Mouse (Mus musculus): ENCODE results near the gene Pycr2.
"Not testable (repeated sequence)": the region's sequence is repeated elsewhere in the genome, so short reads cannot be mapped to it uniquely, and the experiment has no call there.

Pycr2 gene

DNA sequence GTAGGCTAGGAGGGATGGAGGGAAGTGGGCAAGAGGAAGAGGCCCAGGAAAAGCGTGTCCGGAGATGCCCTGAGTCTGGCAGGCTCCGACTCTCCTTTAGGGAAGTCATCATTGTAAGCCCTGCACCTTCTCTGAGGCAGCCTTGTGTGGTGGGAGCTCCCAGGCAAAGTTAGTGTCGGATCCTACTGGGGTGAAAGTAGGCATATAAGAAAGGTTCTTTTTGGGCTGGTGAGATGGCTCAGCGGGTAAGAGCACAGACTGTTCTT lies 655 bp downstream of the Pycr2 start:
- in situ Hi-C loops (cut with MboI; ENCODE audit: low sequenced_read_pairs) = loop anchor here (5.0 kb wide), 1 partner anchor 68 kb away; no protein-coding TSS in a partner anchor

DNA sequence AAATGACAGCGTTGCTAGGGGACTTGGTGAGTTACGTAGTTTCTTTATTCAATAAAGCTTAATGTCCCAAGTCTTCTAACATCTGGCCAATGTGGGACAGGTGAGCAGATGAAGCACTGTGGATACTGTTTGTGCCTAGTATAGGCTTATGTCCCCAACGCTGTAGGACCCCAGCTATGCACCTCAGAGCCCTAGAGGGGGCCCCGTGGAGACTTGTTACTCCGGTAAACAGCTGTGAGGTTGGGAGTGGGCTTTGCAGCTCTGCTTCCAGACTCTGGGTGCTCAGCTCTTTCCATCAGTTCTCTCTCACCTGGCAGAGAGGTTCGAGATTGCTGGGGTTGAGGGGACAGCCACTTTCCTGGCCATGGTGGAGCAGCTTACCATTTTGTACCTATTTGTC lies 1.2 kb downstream of the Pycr2 start:
- in situ Hi-C loops (cut with MboI; ENCODE audit: low sequenced_read_pairs) = no loop called here

DNA sequence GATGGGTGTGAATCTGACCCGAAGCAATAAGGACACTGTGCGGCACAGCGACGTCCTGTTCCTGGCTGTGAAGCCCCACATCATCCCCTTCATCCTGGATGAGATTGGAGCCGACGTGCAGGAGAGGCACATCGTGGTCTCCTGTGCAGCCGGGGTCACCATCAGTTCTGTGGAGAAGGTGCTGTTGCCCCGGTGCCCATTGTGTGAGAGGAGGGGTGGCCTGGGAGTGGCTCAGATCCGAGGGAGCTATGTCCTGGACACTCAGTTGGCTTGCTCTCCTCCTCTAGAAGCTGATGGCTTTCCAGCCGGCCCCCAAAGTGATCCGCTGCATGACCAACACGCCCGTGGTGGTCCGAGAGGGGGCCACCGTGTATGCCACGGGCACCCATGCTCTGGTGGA lies 1.8 kb downstream of the Pycr2 start:
- in situ Hi-C loops (cut with MboI; ENCODE audit: low sequenced_read_pairs) = no loop called here

DNA sequence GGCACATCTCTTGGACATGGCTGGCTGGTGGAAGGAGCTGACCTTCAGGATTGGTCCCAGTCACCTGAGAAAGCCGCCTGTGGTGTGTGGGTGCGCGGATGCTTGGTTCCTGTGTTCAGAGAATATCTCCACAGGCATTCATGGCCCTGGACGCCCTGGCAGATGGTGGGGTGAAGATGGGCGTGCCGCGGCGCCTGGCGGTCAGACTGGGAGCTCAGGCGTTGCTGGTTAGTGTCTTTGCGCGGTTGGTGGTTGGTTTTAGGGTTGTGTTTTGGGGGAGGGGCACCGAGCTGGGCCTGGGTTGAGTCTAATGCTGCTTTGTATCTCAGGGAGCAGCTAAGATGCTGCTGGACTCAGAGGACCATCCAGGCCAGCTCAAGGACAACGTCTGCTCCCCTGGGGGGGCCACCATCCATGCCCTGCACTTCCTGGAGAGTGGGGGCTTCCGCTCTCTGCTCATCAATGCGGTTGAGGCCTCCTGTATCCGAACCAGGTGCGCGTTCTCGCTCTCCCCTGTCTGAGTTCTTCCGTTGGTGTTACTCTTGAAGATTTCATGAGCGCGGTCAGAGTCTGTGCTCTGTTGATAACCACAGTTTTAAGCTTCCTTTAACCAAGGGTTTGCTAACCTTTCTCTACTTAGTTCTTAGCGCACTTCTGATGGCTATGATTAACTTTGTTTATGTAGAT lies 2.5 kb downstream of the Pycr2 start:
- in situ Hi-C loops (cut with MboI; ENCODE audit: low sequenced_read_pairs) = no loop called here

DNA sequence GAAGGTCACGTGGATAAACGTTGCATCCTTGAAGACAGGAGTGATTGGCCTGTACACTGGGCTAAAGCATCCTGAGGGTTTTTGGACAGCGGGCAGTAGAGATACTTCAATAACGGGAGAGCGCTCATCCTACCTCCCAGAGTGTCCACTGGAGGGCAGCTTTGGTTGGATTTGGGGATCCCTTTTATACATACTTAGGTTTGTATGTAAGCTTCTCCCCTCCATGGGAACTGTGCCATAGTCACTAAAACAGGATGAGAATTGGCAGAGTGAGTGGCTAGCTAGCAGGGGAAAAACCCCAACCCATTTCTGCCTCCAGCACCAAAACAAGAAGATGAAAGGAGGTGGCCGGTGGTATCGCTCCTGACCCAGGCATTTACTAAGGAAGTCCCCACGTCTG lies 7.0 kb downstream of the Pycr2 start:
- in situ Hi-C loops (cut with MboI; ENCODE audit: low sequenced_read_pairs) = no loop called here

DNA sequence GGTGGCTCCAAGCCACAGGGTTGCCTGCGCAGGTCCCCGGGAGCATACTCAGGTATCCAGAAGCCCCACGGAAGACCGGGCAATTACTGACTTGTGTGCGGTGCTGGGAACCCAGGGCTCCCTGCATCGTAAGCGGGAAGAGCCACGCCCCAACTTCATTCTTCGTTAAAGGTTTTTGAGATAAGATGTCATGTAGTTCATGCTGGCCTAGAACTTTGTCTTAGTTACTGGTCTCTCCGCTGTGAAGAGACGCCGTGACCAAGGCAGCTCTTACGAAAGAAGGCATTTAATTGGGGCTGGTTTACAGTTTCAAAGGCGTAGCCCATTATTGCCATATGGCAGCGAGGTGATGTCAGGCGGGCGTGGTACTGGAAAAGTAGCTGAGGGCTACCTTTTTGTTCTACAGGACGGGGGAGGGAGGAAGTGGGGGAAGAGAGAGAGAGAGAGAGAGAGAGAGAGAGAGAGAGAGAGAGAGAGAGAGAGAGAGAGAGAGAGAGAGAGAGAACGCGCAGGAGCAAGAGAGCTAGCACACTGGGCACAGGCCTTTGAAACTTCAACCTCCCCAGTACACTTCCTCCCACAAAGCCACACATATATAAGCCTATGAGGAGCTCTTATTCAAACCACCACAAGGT lies 7.7 kb downstream of the Pycr2 start:
- in situ Hi-C loops (cut with MboI; ENCODE audit: low sequenced_read_pairs) = no loop called here

DNA sequence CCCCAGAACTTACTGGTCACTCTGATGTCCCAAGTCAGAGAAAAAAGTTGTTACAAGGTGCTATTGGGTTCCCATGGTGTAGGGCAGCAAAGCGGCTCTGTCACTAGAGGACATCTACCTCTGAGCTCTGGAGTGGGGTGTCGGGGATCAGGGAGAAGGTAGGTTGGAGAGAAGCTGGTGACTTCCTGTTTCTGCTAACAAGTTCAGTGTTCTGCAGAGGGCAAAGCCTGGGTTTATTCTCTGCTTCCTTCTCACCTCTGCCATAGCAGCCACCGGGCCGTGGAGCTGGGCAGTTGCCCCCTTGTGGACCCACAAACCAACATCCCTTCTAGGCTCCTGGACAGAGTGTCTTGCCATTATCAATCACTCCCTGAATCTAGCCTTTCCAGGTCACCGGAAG lies 8.7 kb downstream of the Pycr2 start:
- in situ Hi-C loops (cut with MboI; ENCODE audit: low sequenced_read_pairs) = no loop called here

DNA sequence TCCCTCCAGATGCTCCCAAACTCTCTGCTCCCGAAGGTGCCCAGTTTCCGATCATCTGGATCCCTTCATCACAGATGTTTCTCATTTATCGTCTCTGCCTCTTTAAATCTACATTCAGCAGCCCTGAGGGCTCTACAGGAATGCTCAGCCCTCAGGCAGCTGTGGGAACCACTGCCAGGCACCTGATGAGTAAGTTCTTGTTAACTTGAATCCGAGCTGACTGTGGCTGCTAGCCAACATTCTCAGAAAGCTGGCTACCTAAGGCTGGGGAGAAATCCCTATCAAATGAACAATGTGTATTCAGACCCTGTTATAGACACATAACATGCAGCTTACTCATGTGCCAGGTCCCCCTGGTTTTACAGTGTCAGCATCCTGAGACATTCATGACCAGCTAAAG lies 9.7 kb downstream of the Pycr2 start:
- in situ Hi-C loops (cut with MboI; ENCODE audit: low sequenced_read_pairs) = no loop called here

DNA sequence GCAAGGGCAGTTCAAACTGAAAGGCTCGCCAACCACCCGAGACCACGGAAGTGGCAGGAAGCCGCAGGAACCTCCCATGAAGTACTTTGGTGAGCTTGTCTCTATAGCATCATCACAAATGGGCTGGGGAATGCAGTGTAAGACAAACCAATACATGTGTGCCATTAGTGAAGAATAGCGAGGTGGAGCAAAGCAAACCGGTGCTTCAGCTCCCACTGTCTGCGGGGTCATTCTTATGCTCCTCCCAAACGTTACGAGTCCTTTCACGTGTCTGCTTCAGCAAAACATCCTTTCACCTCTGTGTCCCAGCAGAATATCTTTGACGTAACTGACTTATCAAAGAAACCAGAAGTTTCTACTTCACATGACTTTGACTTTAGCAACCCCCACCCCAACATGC lies 12.3 kb downstream of the Pycr2 start:
- in situ Hi-C loops (cut with MboI; ENCODE audit: low sequenced_read_pairs) = no loop called here

DNA sequence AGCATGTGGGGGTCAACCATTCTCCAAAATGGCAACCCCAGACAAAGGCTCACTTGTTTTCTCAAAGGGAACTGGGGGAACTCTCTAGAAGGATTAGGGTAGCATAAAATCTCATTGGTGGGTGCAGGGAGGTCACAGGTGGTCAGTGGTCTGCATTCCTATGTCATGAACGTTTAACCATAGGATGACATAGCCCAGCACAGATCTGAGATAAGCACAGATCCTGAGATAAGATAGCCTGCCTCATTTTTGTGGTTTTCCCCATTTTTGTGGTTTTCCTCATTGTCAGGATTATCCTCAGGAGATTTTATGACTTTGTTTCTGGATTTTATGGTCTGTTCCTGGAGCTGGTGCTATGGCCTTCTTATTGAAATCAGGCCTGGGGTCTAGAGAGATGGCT lies 13.0 kb downstream of the Pycr2 start:
- in situ Hi-C loops (cut with MboI; ENCODE audit: low sequenced_read_pairs) = no loop called here

DNA sequence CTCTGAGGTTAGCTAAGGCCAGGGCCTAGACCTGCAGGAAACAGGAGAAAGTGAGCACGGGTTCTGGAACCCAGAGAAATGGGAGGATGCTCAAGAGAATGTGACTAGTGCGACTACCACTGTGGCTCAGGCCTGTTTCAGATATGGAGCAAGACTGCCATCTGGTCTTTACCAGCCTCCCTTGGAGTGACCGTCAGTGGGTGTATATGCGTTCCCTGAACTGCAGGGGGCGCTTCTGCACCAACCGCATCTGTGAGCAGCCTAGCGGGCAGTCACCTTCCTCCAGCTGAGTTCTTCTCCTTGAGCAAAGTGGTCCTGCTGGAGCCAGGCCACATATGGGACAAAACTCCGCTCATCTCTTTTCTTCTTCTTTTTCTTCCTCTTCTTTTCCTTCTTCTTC lies 15.6 kb downstream of the Pycr2 start:
- in situ Hi-C loops (cut with MboI; ENCODE audit: low sequenced_read_pairs) = no loop called here

DNA sequence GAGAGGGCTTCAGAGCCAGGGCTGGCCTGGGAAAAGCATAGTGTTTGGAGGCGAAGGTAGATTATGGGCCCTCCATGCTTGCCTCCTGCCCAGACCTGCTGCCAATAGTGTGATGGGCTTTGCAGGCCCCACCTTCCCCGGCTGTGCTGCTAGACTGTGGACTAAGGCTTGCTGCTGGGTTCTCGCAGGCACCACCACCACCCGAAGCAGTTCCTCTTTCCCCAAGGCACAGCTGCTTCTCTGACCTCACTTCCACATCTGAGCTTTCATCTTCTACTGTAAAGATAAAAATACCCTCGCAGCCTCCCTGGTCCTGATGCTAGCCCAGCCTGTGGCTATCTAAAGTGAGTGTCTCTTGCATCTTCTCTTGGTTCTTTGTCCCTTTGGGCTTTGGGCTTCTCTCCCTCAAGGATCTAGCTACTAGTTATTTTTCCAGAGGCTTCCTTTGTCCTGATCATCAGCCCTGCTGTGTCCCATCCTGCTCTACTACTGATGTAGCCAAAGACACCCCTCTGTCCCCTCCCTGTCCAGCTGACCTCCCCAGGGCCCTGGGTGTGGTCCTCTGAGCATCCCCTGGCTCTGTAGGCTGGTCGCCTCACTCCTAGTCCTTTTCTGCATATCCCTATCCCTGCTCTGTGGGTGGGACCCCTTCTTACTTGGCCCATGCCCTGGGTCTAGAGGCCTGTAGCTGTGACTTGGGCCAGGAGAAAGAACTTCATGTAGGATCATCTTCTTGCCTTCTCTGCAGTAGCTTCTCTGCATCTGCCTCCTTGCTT lies 18.4 kb downstream of the Pycr2 start:
- in situ Hi-C loops (cut with MboI; ENCODE audit: low sequenced_read_pairs) = no loop called here

DNA sequence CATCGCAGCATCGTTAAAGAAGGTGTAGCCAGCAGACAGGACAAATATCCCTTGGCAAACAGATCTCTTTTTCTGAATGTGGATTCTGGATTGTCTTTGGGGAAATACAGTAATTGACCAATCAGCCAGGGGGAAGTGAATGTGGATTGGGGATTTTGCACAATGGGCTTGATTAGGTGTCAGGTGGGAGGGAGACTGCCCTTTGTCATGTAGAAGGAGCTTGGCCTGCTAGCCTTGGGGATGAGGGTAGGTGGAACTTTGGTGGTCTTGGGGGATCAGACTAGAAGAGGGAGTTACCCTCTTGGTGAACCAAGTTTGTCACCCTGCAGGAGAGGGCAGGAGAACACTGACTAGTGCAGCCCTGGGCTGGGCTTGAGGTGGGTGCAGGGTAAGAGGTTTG lies 20.6 kb downstream of the Pycr2 start:
- in situ Hi-C loops (cut with MboI; ENCODE audit: low sequenced_read_pairs) = no loop called here

DNA sequence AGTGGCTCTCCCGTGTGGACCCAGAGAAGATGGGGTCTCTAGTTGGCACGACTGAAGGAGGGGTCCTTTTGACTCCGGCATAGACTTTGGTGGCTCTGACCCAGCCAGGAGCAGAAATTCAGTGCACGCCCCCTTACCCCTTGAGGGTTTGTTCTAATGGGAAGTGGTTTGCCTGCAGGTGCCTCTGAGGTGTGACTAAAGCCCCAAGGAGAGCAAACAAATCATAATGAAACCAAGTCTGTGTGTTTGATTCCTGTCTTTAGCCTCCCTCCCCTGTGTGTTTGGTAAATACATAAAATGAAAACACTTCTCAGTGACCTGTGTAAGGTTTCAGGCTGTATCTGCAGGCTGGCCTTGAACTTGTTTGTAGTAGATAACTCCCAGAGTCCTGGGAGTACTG lies 22.2 kb downstream of the Pycr2 start:
- in situ Hi-C loops (cut with MboI; ENCODE audit: low sequenced_read_pairs) = no loop called here

DNA sequence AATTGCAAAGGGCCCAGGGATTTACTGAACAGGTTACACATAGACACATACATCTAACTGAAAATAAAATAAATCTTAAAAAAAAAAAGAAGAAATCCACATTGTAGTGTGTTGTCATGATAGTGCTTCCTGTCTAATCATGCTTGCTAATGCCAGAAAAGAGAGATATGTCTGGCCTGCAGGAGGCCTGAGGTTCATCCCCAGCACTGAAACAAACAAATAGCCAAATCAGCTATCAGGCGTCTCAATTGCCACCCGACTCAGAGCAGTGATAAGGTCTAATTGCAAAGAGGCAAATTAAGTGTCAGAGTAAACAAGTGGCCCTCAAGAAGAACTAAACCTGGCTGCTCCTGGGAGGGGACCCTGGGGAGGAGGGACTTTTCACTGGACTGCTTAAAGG lies 25.5 kb downstream of the Pycr2 start:
- in situ Hi-C loops (cut with MboI; ENCODE audit: low sequenced_read_pairs) = no loop called here

DNA sequence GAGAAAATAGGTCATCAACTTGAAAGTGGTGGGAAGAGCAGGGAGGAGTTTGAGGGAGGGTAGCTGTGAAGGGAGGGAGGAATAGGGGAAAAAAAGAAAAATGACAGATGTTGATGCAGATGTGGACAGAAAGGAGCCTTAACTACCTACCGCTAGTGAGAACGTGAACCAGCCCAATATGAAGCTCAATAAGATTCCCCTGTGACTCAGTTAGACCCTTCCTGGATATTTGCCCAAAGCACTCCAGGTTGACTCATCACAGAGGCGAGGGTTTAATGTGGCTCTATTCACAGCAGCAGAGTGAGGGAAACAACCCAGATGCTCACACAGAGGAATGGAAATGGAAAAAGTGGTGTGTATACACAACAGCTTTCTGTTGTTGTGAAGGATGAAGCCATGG lies 27.0 kb downstream of the Pycr2 start:
- in situ Hi-C loops (cut with MboI; ENCODE audit: low sequenced_read_pairs) = no loop called here

DNA sequence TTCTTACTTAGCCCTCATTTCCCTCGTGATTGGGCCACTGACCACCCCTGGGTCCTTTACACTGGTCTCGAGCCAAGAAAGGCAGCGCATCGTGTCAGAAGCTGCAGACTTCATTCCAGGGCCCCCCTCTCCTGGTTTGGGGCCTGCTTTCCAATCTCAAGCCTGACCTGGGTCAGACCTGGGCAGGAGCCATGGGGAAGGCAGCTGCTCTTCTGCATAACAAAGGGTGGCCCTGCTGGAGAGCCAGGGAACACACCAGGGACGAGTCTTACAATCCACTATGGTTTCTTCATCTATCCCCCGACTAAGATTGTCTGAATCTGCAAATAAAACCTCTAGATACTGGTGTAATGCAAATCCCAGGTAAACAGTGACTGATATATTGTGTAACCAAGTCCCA lies 29.6 kb downstream of the Pycr2 start:
- in situ Hi-C loops (cut with MboI; ENCODE audit: low sequenced_read_pairs) = no loop called here

DNA sequence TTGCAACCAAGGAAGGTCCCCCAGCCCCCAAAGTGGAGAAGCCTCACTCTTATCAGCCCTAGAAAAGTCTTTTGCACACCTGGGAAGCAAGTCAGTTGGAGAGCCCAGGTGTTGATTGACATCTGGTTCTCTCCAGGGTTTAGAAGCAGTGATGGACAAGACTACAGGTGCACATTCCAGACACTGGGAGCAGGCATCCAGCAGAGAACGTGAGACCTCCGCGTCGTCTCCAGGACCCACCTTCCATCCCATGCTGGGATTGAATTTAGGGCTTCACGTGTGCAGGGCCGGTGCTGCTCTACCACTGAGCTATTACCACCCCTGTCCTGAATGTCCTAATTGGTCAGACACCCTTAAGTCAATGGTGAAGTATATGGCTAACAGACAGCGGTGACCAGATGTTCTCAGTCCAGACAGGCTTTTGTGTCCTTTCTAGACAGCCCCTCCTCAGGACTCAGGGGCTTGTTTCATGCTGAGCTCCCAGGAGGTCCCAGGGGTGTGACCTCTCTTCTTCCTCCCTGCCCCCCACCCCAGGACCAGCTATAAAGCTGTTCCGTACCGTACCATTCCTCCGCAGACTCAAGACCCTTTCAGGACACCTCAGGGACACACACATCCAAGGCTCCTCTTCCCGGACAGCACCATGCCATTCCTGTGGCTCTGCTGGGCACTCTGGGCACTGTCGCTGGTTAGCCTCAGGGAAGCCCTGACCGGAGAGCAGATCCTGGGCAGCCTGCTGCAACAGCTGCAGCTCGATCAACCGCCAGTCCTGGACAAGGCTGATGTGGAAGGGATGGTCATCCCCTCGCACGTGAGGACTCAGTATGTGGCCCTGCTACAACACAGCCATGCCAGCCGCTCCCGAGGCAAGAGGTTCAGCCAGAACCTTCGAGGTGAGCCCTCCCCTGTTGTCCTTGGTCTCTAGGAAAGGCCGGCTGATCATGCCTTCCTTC lies 30.6 kb downstream of the Pycr2 start, which contains the start of gene Lefty1:
Lefty1 (plus strand) TSS at position 556 of the 953 bp plus-strand sequence.
- in situ Hi-C loops (cut with MboI; ENCODE audit: low sequenced_read_pairs) = no loop called here

DNA sequence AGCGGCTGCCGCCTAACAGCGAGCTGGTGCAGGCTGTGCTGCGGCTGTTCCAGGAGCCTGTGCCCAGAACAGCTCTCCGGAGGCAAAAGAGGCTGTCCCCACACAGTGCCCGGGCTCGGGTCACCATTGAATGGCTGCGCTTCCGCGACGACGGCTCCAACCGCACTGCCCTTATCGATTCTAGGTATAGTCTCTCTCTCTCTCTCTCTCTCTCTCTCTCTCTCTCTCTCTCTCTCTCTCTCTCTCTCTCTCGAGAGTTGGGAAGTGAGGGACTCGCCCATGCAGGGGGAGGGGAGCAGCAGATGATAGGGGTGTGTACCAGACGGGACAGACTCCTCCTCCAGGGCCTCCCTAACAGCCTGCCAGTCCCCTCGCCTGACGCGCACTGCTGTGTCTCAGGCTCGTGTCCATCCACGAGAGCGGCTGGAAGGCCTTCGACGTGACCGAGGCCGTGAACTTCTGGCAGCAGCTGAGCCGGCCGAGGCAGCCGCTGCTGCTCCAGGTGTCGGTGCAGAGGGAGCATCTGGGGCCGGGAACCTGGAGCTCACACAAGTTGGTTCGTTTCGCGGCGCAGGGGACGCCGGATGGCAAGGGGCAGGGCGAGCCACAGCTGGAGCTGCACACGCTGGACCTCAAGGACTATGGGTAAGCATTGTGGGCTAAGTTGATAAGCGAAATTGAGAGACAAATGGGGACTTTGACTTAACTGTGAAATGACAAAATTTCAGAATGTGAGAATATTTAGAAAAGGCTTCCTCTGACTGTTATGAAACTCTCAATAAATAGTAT lies 32.7 kb downstream of the Pycr2 start:
- in situ Hi-C loops (cut with MboI; ENCODE audit: low sequenced_read_pairs) = not testable (repeated sequence)

DNA sequence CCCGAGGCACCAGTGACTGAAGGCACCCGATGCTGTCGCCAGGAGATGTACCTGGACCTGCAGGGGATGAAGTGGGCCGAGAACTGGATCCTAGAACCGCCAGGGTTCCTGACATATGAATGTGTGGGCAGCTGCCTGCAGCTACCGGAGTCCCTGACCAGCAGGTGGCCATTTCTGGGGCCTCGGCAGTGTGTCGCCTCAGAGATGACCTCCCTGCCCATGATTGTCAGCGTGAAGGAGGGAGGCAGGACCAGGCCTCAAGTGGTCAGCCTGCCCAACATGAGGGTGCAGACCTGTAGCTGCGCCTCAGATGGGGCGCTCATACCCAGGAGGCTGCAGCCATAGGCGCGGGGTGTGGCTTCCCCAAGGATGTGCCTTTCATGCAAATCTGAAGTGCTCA lies 33.5 kb downstream of the Pycr2 start:
- in situ Hi-C loops (cut with MboI; ENCODE audit: low sequenced_read_pairs) = not testable (repeated sequence)
